Mouse (Mus musculus): Measurements from ENCODE around the gene Pth1r. TPM values are rescaled to one million over a fixed set of nuclear protein-coding genes. Genes with fewer than 3 reads are reported as not detected.

Pth1r gene
- polyA plus RNA-seq, 1 experiment from 2014 or later = 110 TPM

DNA sequence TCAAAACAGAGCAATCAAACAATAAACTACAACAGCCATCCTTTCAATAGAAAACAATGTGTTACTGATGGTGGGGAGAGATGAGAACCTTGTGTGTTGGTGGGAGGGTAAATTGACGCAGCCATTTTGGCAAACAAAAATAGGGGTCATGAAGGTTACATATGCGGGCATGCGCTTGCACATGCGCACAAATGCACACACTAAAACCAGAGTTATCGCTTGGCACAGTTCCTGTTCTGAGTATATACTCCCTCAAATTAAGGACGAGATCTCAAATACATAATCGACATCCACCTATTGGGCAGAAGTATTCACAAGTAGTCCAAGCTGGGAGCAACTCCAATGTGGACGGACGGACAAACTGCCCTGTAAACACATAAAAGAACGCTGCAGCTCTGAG, 25.4 kb upstream of the Pth1r start:
- Histone ChIP-seq H3K4me1 (peaks cover 13% of the 10 kb centered on the region), H3K27ac (no peak overlapping the region), H3K9me3 (no peaks in the 10 kb centered on the region), H3K36me3 (no peaks in the 10 kb centered on the region), H3K4me2 (no peak overlapping the region), H3K27me3 (no peaks in the 10 kb centered on the region), H3K9ac (no peak overlapping the region), H3K4me3 (no peak overlapping the region)
- 90% methylated on average over 10 of the region's 10 CpGs for WGBS
- ATAC-seq (ENCODE audit: insufficient number of reproducible peaks, low FRiP score, low TSS enrichment, low read depth) = no peak

DNA sequence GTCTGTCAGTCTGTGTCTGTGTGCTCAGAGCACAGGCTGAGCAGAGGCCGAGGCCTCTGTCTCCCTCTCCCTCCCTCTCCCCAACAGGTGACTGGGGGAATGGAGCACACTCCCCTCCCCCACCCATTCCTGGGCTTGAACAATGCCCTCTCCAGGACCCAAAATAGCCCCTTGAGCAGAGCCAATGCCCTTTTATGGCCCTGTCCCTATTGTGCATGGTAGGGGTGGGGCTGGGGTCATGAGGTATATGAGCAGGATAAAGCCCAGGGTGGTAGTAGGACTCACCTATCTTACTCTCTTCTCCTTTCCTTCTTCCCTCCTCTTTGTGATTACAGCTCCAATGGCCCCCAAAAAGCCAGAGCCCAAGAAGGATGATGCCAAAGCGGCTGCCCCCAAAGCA, 16.5 kb upstream of the Pth1r start:
- Histone ChIP-seq H3K9me3 (no peaks in the 10 kb centered on the region), H3K4me1 (peaks cover 47% of the 10 kb centered on the region), H3K27ac (no peak overlapping the region), H3K27me3 (no peaks in the 10 kb centered on the region; the same call in 1 of the 2 replicates), H3K4me2 (no peak overlapping the region), H3K9ac (no peak overlapping the region), H3K4me3 (no peak overlapping the region), H3K36me3 (no peaks in the 10 kb centered on the region)
- ATAC-seq (ENCODE audit: insufficient number of reproducible peaks, low FRiP score, low TSS enrichment, low read depth) = no peak
- 71% methylated on average over 2 of the region's 2 CpGs for WGBS

DNA sequence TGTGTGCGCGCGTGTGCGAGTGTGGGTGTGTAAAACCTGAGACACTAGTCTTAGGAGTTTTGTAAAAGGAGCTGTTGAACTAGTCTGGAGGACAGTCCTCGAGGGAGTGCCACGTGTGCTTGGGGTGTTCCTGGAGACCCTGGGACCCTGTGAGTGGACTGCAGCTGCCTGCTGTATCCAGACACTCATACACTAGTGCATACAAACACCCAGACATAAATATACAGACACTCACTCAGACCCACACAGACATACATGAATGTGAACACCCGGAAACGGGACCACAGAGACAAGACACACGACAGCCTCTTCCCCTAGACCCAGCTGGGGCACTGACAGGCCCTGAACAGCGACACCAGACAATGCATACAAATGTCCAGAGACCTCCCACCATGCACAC, 15.8 kb upstream of the Pth1r start:
- no peaks in the 10 kb centered on the region for H3K36me3 ChIP-seq
- H3K27ac ChIP-seq = peak overlapping the region; percentile 55
- H3K4me3 ChIP-seq = no peak overlapping the region
- no peaks in the 10 kb centered on the region for H3K9me3 ChIP-seq
- H3K9ac ChIP-seq = no peak overlapping the region
- peaks cover 53% of the 10 kb centered on the region for H3K4me1 ChIP-seq
- no peak overlapping the region for H3K4me2 ChIP-seq
- no peak for ATAC-seq (ENCODE audit: insufficient number of reproducible peaks, low FRiP score, low TSS enrichment, low read depth)
- 78% methylated on average over 10 of the region's 10 CpGs for WGBS
- H3K27me3 ChIP-seq = no peaks in the 10 kb centered on the region; the same call in 1 of the 2 replicates

DNA sequence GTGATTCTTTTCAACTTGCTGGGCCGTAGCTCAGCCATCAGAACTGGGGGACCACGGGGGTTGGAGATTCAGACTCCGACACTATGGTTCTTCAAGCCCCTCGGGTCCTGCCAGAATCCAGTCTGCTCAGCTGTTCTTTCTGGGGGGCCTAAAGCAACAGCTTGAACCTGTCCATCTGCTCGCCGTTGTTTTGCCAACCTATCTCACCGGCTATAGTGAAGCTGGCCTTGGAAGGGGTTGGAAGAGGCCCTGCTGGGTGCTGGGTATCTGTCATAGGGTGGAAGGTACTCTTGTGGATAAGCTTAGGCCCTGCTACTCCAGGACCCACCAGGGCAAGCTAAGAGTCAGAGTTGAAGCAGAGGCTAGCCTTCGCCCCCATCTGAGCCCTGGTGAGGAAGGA, 13.9 kb upstream of the Pth1r start:
- WGBS = 79% methylated on average over 8 of the region's 8 CpGs
- Histone ChIP-seq H3K4me1 (peaks cover 55% of the 10 kb centered on the region), H3K4me2 (no peak overlapping the region), H3K27ac (0 out of 2 replicates have a peak overlapping the region, but pooled peaks have one; percentile 48), H3K27me3 (no peaks in the 10 kb centered on the region; the same call in 1 of the 2 replicates), H3K9me3 (no peaks in the 10 kb centered on the region), H3K9ac (no peak overlapping the region), H3K36me3 (no peaks in the 10 kb centered on the region), H3K4me3 (no peak overlapping the region)
- no peak for ATAC-seq (ENCODE audit: insufficient number of reproducible peaks, low FRiP score, low TSS enrichment, low read depth)

DNA sequence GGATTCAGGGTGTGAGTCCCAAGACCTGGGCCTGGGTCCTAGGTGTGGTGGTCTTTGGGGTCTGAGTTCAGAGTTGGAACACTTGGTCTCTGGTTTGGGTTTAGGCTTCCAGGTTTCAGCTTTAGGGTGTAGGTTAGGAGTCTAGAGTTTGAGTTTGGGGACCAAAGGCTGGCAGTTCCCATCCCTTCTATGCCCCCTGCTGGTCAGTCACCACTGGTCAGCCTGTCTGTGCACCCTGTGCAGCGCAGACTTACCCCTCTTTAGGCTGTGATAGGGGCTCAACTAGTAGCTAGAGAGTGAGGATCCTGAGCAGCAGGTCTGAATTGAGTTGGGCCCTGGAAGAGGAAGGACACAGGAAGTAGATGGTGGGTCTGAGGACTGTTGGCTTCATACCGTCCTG, 12.3 kb upstream of the Pth1r start:
- Histone ChIP-seq H3K4me1 (peaks cover 57% of the 10 kb centered on the region), H3K27ac (peak overlapping the region; percentile 58), H3K36me3 (no peaks in the 10 kb centered on the region), H3K4me2 (no peak overlapping the region), H3K9me3 (no peaks in the 10 kb centered on the region), H3K4me3 (no peak overlapping the region), H3K9ac (no peak overlapping the region), H3K27me3 (no peaks in the 10 kb centered on the region; the same call in 1 of the 2 replicates)
- ATAC-seq (ENCODE audit: insufficient number of reproducible peaks, low FRiP score, low TSS enrichment, low read depth) = no peak
- 67% methylated on average over 2 of the region's 2 CpGs for whole genome bisulfite sequencing

DNA sequence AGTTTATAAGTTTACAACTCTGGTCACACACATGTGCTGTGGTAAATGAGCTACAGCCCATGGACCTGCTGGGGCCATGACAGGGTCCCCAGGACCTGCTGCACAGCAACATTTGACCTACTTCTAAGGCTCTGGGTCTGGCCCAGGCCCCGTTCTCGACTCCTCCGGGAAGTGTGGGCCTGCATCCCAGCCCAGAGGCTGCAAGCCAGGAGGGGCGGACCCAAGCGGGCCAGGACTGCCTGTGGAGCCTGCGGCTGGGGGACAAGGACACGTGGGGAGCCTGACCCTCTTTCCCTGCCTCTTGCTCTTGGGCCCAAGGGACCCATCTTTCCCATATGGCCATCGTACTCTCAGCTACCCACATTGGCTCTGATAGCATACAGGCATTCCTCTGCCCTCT, 11.7 kb upstream of the Pth1r start:
- peaks cover 51% of the 10 kb centered on the region for H3K4me1 ChIP-seq
- H3K4me3 ChIP-seq = no peak overlapping the region
- H3K36me3 ChIP-seq = no peaks in the 10 kb centered on the region
- no peak for ATAC-seq (ENCODE audit: insufficient number of reproducible peaks, low FRiP score, low TSS enrichment, low read depth)
- H3K27me3 ChIP-seq = no peaks in the 10 kb centered on the region; the same call in 1 of the 2 replicates
- WGBS = 37% methylated on average over 8 of the region's 8 CpGs
- H3K4me2 ChIP-seq = no peak overlapping the region
- no peaks in the 10 kb centered on the region for H3K9me3 ChIP-seq
- no peak overlapping the region for H3K9ac ChIP-seq
- H3K27ac ChIP-seq = peak overlapping the region; percentile 58

DNA sequence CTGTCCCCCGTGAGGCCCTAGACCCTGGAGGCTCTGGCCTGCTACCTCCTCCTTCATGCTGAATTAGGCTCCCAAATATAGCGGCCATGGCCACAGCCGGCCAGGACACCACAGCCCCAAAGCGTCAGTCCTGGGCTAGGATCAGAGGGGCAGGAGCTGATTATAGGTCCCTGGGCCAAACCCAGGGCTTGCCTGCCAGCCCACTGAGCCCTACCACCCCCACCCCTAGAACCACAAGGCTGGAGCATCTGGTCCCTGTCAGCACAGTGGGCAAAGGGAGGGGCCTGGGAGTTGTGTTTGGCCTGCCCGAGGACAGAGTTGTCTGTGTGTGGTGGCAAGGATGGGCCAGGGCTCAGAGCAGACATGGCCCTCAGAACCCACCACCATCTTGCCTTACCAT, 10.9 kb upstream of the Pth1r start:
- H3K4me2 ChIP-seq = no peak overlapping the region
- no peak overlapping the region for H3K4me3 ChIP-seq
- H3K9me3 ChIP-seq = no peaks in the 10 kb centered on the region
- 73% methylated on average over 5 of the region's 5 CpGs for WGBS
- no peak overlapping the region for H3K27ac ChIP-seq
- no peaks in the 10 kb centered on the region for H3K27me3 ChIP-seq
- H3K4me1 ChIP-seq = peaks cover 48% of the 10 kb centered on the region
- no peaks in the 10 kb centered on the region for H3K36me3 ChIP-seq
- H3K9ac ChIP-seq = no peak overlapping the region
- ATAC-seq (ENCODE audit: insufficient number of reproducible peaks, low FRiP score, low TSS enrichment, low read depth) = peak; percentile 13; the same call in 1 of the 2 replicates

DNA sequence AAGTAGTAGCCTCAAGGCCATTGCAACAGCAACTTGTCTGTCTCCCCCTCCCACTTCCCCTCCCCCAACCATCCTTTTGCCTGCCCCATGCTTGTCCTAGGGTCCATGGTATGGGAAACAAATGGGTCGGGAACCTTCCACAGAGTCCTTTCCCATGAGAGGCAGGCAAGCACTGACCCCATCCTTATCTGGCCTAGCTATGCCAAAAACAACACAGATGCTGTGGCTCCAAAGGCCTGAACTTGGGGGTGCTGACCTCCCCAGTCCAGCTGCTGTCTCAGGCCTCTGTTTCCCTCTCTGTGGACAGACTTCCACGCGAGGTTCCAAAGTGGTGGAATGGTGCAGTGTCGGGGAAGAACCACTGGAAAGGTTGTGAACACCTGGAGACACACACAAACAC, 6.8 kb upstream of the Pth1r start:
- no peaks in the 10 kb centered on the region for H3K27me3 ChIP-seq
- ATAC-seq (ENCODE audit: insufficient number of reproducible peaks, low FRiP score, low TSS enrichment, low read depth) = no peak
- no peak overlapping the region for H3K4me2 ChIP-seq
- no peaks in the 10 kb centered on the region for H3K36me3 ChIP-seq
- no peak overlapping the region for H3K9ac ChIP-seq
- no peak overlapping the region for H3K27ac ChIP-seq
- 77% methylated on average over 4 of the region's 4 CpGs for WGBS
- no peaks in the 10 kb centered on the region for H3K9me3 ChIP-seq
- no peak overlapping the region for H3K4me3 ChIP-seq
- H3K4me1 ChIP-seq = peaks cover 59% of the 10 kb centered on the region

DNA sequence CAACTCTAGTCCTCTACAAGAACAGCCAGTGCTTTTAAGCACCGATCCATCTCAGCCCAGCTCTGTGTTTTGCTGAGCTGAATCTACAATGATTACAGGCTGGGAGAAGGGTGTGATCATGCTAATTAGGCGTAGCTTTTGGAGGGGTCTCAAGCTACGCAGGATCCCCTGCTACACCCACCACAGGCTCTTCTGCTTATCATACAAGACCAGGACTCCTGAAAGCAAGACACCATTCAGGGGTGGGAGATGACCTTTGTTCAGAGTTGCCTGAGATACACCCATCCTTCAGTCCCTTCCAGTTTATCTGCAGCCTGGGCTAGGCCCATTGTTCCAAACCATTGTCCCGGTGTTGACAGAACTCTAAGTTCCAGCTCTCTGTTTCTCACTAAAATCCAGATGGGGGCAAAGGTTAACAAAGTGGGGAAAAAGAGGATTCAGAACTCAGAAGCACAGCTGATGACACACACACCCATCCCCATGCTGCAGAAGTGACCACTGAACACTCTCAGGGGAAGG, 6.0 kb upstream of the Pth1r start:
- Histone ChIP-seq H3K27me3 (no peaks in the 10 kb centered on the region), H3K9me3 (no peaks in the 10 kb centered on the region), H3K4me1 (peaks cover 51% of the 10 kb centered on the region), H3K4me3 (no peak overlapping the region), H3K27ac (no peak overlapping the region), H3K4me2 (no peak overlapping the region), H3K36me3 (no peaks in the 10 kb centered on the region), H3K9ac (no peak overlapping the region)
- 93% methylated on average over 4 of the region's 4 CpGs for WGBS
- ATAC-seq (ENCODE audit: insufficient number of reproducible peaks, low FRiP score, low TSS enrichment, low read depth) = no peak

DNA sequence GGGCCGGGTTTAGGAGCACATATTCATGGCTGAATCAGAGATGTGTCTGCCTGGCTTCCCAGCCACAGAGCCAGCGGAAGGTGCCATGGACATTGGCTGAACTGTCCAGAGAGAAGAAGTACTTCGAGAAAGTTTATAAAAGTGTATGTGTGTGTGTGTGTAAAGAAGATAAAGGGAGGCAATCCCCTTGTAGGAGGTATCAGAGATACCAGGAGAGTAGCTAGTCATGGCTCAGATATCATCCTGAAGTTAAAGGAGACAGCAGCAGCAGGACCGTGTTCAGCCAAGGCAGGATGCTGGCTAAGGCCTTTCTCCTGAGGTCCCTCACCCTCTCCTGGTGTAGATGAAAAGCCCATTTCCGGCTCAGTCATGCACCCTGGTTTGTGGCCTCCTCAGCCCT, 4.5 kb upstream of the Pth1r start:
- Histone ChIP-seq H3K27me3 (no peaks in the 10 kb centered on the region), H3K4me3 (no peak overlapping the region), H3K36me3 (no peaks in the 10 kb centered on the region), H3K9ac (no peak overlapping the region), H3K4me1 (peaks cover 58% of the 10 kb centered on the region), H3K4me2 (0 out of 2 replicates have a peak overlapping the region, but pooled peaks have one; percentile 1), H3K9me3 (no peaks in the 10 kb centered on the region), H3K27ac (peak overlapping the region; percentile 76)
- 65% methylated on average over 5 of the region's 5 CpGs for WGBS
- no peak for ATAC-seq (ENCODE audit: insufficient number of reproducible peaks, low FRiP score, low TSS enrichment, low read depth)

DNA sequence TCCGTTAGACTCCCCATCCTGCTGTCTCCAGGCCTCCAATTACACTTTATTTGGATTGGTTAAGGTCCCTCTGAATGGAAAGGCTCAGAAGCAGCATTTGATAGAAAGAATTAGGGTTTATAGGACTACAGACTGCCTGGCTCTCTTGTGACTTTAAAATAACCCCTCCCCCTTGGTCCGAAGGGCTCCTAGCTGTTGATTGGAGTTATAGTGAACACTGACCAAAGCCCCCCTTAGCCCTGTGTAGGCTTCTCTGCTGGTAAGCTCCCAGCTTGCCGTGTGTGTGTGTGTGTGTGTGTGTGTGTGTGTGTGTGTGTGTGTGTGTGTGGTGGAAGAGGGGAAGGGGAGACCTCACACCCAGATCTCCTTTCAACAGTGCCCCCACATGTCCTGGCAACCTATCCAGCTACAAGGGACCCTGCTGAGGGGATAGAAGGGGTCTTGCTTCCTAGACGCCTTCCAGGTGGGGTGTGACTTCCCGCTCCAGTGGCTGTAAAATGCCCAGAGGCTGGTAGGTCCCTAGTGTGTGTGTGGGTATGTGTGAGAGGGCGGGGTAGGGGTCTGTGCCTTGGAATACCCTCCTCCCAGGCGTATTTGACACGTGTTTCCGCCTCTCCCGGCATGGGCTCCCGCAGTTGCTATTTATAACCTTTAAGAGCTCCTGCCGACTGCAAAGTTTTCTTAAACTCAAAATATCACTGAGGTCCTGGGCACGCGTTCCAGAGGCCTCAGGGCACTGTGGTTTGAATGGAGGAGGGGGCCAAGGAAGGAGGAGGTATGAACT, 3.7 kb upstream of the Pth1r start:
- H3K27ac ChIP-seq = peak overlapping the region; percentile 76
- WGBS = 6% methylated on average over 14 of the region's 14 CpGs
- no peaks in the 10 kb centered on the region for H3K36me3 ChIP-seq
- ATAC-seq (ENCODE audit: insufficient number of reproducible peaks, low FRiP score, low TSS enrichment, low read depth) = peak; percentile 60
- 0 out of 2 replicates have a peak, but pooled peaks cover under 1% of the 10 kb centered on the region for H3K27me3 ChIP-seq
- H3K4me1 ChIP-seq = peaks cover 66% of the 10 kb centered on the region
- H3K4me3 ChIP-seq = no peak overlapping the region
- no peak overlapping the region for H3K9ac ChIP-seq
- H3K9me3 ChIP-seq = no peaks in the 10 kb centered on the region
- H3K4me2 ChIP-seq = 0 out of 2 replicates have a peak overlapping the region, but pooled peaks have one; percentile 1

DNA sequence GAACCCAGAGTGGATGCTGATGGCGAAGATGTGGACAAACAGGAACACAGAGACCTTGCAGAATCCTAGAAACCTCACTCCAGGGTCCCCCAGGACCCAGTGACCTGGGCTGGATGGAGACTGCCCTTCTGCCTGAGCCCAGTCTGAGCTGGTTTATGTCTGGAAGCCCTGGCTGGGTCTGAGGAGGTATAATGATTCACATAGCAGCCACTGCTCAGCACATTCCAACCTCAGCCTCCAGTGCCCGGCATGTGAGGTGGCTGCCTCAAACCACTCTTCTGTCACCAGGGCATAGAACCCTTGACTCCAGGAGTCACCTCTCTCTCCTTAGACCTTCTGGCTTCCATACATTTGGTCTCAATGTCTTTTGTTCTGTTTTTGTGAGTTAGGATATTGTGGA, 1.5 kb upstream of the Pth1r start:
- Histone ChIP-seq H3K4me2 (no peak overlapping the region), H3K9ac (no peak overlapping the region), H3K36me3 (no peaks in the 10 kb centered on the region), H3K27me3 (peaks cover 17% of the 10 kb centered on the region), H3K4me1 (peaks cover 65% of the 10 kb centered on the region), H3K9me3 (no peaks in the 10 kb centered on the region), H3K27ac (no peak overlapping the region; the same call in 1 of the 2 replicates), H3K4me3 (no peak overlapping the region)
- ATAC-seq (ENCODE audit: insufficient number of reproducible peaks, low FRiP score, low TSS enrichment, low read depth) = no peak
- WGBS = 73% methylated on average over 2 of the region's 2 CpGs
